ENCODE assay signal across 13 mouse cellular contexts in the genomic region with DNA sequence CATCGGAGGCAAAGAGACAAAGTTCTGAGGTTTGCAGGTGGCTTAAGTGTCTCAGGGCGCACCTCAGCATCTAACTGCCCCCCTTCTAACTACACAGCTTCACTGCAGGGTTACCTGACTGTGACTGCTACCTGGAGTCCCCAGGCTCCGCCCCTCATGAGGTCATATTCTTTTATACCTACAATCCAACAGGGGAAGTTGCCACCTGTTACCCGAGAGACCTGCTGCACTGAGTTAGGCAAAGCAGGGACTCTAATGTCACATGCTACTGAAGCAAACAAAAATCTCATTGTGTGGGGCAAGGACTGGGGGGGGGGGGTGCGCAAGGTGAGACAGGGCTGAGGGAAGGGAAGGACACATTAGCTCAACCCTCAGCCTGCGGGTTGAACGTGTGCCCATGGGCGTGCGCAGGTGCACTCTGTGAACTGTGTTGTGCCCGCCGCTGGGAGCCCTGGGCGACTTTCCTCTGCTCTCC. TPM values are rescaled to one million over a fixed set of nuclear protein-coding genes. Genes with fewer than 3 reads are reported as not detected.
DNase-seq lines count a peak whose midpoint lies in the region; ATAC-seq lines count a peak whose summit lies in the region.
"Had no signal": no experiment of that assay in that cellular context is flagged by ENCODE, and none has a peak within 500 bp of the region (broad histone marks: within the 10 kb centered on the region; RNA-seq: fewer than 3 reads in every experiment).

A gene (minus strand): TSS at position 129 of the 475 bp plus-strand sequence.

- H3K27ac ChIP-seq in hindbrain, embryonic 16.5 days (ENCODE audit: low read depth, low read length): no peak within 1 kb of the TSS
- no peak within 1 kb of the TSS for H3K27ac ChIP-seq in hindbrain, embryonic 12.5 days
- H3K27ac ChIP-seq in embryonic facial prominence, embryonic 13.5 days: no peak within 1 kb of the TSS
- H3K27ac ChIP-seq: limb, embryonic 13.5 days had no signal

- H3K36me3 ChIP-seq in hindbrain, embryonic 16.5 days (ENCODE audit: control insufficient read depth, insufficient read depth, low read length): no peaks in the 10 kb centered on the region
- H3K36me3 ChIP-seq in hindbrain, embryonic 12.5 days: no peaks in the 10 kb centered on the region
- H3K36me3 ChIP-seq in embryonic facial prominence, embryonic 13.5 days: no peaks in the 10 kb centered on the region
- H3K36me3 ChIP-seq: limb, embryonic 13.5 days had no signal

- H3K4me2 ChIP-seq in hindbrain, embryonic 16.5 days (ENCODE audit: low read length): no peak within 1 kb of the TSS
- H3K4me2 ChIP-seq in hindbrain, embryonic 12.5 days (replicated peaks): no peak within 1 kb of the TSS
- H3K4me2 ChIP-seq in embryonic facial prominence, embryonic 13.5 days: no peak within 1 kb of the TSS
- H3K4me2 ChIP-seq: limb, embryonic 13.5 days had no signal

- ATAC-seq in hindbrain, embryonic 16.5 days: 0 out of 2 replicates have a peak, but pooled peaks have one; percentile 40
- no peak for ATAC-seq in hindbrain, embryonic 12.5 days (ENCODE audit: low FRiP score)
- peak; percentile 69; the same call in 1 of the 2 replicates for ATAC-seq in embryonic facial prominence, embryonic 13.5 days (ENCODE audit: insufficient number of reproducible peaks, insufficient read depth, low FRiP score, low TSS enrichment, low read depth)
- ATAC-seq: inflammation-experienced regulatory T-cells, adult 6 months had no signal

- intact Hi-C loops in heart, postnatal 10 days (cut with DNase I): no loop called here

- H3K9ac ChIP-seq in hindbrain, embryonic 16.5 days (ENCODE audit: low read depth, low read length): no peak within 1 kb of the TSS
- H3K9ac ChIP-seq in hindbrain, embryonic 12.5 days: no peak within 1 kb of the TSS
- H3K9ac ChIP-seq in embryonic facial prominence, embryonic 13.5 days: no peak within 1 kb of the TSS
- H3K9ac ChIP-seq: limb, embryonic 13.5 days had no signal

- H3K4me3 ChIP-seq in hindbrain, embryonic 16.5 days (ENCODE audit: low read length): no peak within 1 kb of the TSS
- no peak within 1 kb of the TSS for H3K4me3 ChIP-seq in hindbrain, embryonic 12.5 days
- H3K4me3 ChIP-seq in embryonic facial prominence, embryonic 13.5 days: no peak within 1 kb of the TSS
- H3K4me3 ChIP-seq: limb, embryonic 13.5 days had no signal

- H3K4me1 ChIP-seq in hindbrain, embryonic 16.5 days (ENCODE audit: control insufficient read depth, insufficient read depth, low read depth, low read length): no peaks in the 10 kb centered on the region
- H3K4me1 ChIP-seq in hindbrain, embryonic 12.5 days: no peaks in the 10 kb centered on the region
- H3K4me1 ChIP-seq in embryonic facial prominence, embryonic 13.5 days: no peaks in the 10 kb centered on the region
- H3K4me1 ChIP-seq: limb, embryonic 13.5 days had no signal

- H3K27me3 ChIP-seq in hindbrain, embryonic 16.5 days (replicated peaks; ENCODE audit: control insufficient read depth, insufficient read depth, low read length): no peaks in the 10 kb centered on the region
- no peaks in the 10 kb centered on the region for H3K27me3 ChIP-seq in hindbrain, embryonic 12.5 days
- no peaks in the 10 kb centered on the region for H3K27me3 ChIP-seq in embryonic facial prominence, embryonic 13.5 days

- 65% methylated on average over 10 of the region's 12 CpGs for WGBS in hindbrain, embryonic 16.5 days
- WGBS in hindbrain, embryonic 12.5 days: 60% methylated on average over 11 of the region's 12 CpGs
- 39% methylated on average over 12 of the region's 12 CpGs for WGBS in embryonic facial prominence, embryonic 13.5 days

- no peaks in the 10 kb centered on the region for H3K9me3 ChIP-seq in hindbrain, embryonic 16.5 days (ENCODE audit: control insufficient read depth, low read length)
- no peaks in the 10 kb centered on the region for H3K9me3 ChIP-seq in hindbrain, embryonic 12.5 days (replicated peaks)
- no peaks in the 10 kb centered on the region for H3K9me3 ChIP-seq in embryonic facial prominence, embryonic 13.5 days
- H3K9me3 ChIP-seq: limb, embryonic 13.5 days had no signal

- peak; percentile 68 for DNase-seq in kidney, postnatal 10 days
- peak; percentile 89 for DNase-seq in lung, postnatal 36 days
- no peak for DNase-seq in T-cell, adult 2 months (ENCODE audit: low spot score)
- DNase-seq in heart, postnatal 10 days: no peak
- DNase-seq in cerebellum, adult 8-10 months: no peak
- DNase-seq: right cerebral cortex, postnatal 14 days had no signal

RNA-seq across cellular contexts. Expression of the gene that starts here (rescaled TPM):
- polyA plus RNA-seq in hindbrain, embryonic 16.5 days (2015; fragmentation: Nextera tagmentation; extraction: Ambion mirVana): 0.04 TPM in 2 replicates
- 0.12 and 0.53 TPM in 2 replicates for polyA plus RNA-seq in hindbrain, embryonic 12.5 days (2016; fragmentation: Nextera tagmentation; extraction: Ambion mirVana)
- 0.20 and 0.85 TPM in 2 replicates for polyA plus RNA-seq in embryonic facial prominence, embryonic 13.5 days (2015; fragmentation: Nextera tagmentation; extraction: Ambion mirVana)
- total RNA-seq in heart, postnatal 10 days (2021): not detected
- total RNA-seq: granulocyte monocyte progenitor cell, adult 5-6 weeks had no signal
- polyA plus RNA-seq: C2C12 had no signal

Comparison
In these comparisons a context has a peak if more than half of its experiments do, and no peak if none do; other contexts are left out.
1. Peak in ATAC-seq in hindbrain, embryonic 16.5 days; RNA of the gene not detected or under 1 TPM.
2. Peak in ATAC-seq in embryonic facial prominence, embryonic 13.5 days; RNA of the gene not detected or under 1 TPM.
3. DNase-seq: peak in kidney, postnatal 10 days (single experiment) and lung, postnatal 36 days (single experiment); none in T-cell, adult 2 months (single experiment), heart, postnatal 10 days (0 of 2) and cerebellum, adult 8-10 months (single experiment).